Mouse (Mus musculus): ENCODE measurements at regions not wholly inside any gene's neighbourhood (a gene's known extent, or its start where the extent isn't known, plus 50 kb on each side); places are given as distances from the start of the nearest gene placed in this dataset.
"Not testable (repeated sequence)": the region's sequence is repeated elsewhere in the genome, so short reads cannot be mapped to it uniquely, and the experiment has no call there.

DNA sequence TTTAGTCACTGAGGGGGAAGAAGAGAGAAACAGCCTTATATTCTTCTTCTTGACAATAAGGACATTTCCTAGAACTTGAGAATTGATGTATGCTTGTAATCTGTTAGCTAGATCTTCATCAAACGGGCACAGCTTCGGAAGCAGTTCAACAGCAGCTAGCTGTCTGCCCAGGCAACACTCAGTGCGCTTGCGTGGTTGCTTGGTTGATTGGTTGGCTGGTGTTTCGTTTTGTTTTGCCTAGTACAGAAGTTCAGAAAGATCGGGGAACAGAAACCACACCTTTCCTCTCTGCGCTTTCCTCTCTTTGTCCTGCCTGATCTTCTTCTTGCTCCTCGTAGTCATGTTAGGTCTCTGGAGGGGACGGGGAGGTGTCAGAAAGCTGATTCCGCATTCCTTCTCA lies 212.2 kb upstream of the Pmfbp1 start:
- ATAC-seq (replicated peaks; ENCODE audit: low FRiP score, poor library complexity, severe bottlenecking), result no peak

- ATAC-seq (replicated peaks; ENCODE audit: low FRiP score, poor library complexity, severe bottlenecking), result no peak
These were observed 183.0 kb upstream of the Pmfbp1 start for GRCm38 (mm10) chr8:109310670-109311386.

DNA sequence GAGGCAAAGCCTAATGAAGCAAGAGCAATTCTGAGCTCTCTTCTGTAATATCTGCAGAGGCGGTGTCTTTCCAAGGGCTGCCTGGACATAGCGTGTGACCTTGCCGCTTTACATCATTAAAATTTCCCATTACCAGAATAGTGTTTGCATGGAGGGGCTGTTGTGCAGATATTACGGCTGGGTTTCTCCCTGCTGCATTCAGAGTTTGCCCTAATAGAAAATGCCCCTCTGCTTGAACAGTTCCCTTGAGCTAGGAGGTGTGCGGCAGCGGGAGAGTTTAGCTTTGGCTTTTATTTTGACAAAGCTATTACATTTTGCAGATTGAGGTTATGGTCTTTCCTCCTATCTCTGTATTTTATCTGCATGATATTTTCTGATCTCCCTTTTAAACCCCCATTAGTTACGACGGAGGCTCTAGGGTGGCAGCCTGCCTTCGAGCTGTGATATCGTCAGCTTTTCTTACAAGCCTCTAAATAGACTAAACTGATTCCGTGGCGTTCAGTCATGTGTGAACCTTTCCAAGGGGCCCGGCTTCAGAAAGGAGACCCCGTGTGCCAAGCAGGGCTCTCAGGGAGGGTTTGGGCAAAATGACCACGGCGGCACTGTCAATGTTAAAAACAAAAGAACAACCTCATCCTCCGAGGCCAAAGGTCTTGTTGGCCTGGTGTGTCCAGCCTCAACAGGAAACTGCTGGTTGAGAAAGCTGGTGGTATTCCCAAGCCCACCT lies 182.2 kb upstream of the Pmfbp1 start:
- no peak for ATAC-seq (replicated peaks; ENCODE audit: low FRiP score, poor library complexity, severe bottlenecking)

- no peak for ATAC-seq (replicated peaks; ENCODE audit: low FRiP score, poor library complexity, severe bottlenecking)
These were observed 181.1 kb upstream of the Pmfbp1 start for GRCm38 (mm10) chr8:109312731-109313130.

DNA sequence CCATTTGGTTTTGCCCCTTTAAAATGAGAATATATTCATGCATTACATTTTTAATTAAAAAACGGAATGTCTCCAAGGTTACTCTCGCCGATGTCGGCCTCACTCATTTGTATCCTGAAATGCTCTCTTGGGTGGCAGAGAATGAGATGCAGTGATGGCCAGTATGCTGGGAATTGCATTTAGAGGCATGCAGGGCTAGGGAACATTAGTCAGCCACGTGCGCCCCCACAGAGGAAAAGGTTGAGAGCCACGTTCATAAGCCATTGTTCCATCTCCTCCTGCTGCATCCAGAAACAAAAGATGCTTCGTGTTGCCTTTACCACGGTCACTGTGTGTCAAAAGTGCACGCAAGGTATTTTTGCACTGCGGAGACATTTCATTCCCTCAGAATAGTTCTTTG lies 172.9 kb upstream of the Pmfbp1 start:
- no peak for ATAC-seq (replicated peaks; ENCODE audit: low FRiP score, poor library complexity, severe bottlenecking)

GRCm38 (mm10) chr8:109323351-109323750 lies 170.5 kb upstream of the Pmfbp1 start:
- no peak for ATAC-seq (replicated peaks; ENCODE audit: low FRiP score, poor library complexity, severe bottlenecking)

DNA sequence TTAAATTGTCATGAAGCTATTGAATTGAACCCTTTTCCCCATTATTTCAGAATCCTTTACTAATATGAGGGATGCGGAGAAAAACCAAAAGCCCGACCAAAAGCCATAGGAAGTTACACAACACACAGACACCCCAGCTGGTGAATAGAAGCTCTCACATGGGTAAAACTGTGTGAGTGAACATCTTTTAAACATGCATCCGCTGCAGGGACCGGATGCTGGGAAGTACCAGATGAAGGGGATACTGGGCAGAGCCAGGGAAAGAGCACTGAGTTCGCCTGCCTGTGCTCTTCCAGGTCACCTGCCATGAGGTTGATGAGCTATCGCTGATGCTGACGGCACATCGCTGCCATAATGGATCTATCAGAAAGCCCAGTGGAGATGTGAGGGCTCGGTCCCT lies 169.6 kb upstream of the Pmfbp1 start:
- no peak for ATAC-seq (replicated peaks; ENCODE audit: low FRiP score, poor library complexity, severe bottlenecking)

DNA sequence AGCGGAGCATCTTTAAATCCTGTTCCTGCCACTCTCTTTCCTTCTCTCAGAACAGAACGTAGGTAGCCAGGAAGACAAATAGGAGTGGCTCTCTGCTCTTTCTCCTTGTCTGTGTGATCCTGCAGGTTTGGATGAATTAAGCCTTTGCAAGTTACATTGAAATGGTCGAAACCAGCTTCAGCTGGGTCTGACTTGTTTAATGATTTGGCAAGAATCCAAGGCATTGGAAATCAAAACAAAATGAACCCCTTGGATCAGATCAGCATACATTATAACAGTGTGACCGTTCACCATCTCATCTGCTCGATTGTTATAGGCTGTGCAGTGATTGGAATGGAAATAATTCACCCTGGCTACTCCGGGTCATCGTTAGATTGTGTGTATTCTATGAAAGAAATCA lies 157.6 kb upstream of the Pmfbp1 start:
- no peak for ATAC-seq (replicated peaks; ENCODE audit: low FRiP score, poor library complexity, severe bottlenecking)

GRCm38 (mm10) chr8:109338220-109338835 lies 155.5 kb upstream of the Pmfbp1 start:
- no peak for ATAC-seq (replicated peaks; ENCODE audit: low FRiP score, poor library complexity, severe bottlenecking)

DNA sequence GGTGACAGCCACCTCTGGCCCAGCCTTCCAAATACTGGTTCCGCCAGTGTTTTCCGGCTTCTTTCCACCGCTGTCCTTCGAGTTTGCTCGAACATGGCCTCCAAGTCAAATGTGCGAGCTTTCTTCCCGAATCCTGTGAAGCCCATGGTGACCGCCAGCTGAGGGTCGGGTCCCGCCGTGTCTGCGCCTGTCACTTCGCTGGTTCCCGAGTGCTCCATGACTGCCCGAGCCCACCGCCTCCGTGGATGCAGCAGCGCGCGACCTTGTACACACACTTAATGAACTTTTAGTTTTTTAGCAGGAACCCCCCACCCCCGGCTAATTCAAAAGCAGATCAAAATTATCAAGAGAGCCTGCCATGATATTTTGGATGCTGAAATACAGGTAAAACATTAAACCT lies 153.2 kb upstream of the Pmfbp1 start:
- not testable (repeated sequence) for ATAC-seq (replicated peaks; ENCODE audit: low FRiP score, poor library complexity, severe bottlenecking)

DNA sequence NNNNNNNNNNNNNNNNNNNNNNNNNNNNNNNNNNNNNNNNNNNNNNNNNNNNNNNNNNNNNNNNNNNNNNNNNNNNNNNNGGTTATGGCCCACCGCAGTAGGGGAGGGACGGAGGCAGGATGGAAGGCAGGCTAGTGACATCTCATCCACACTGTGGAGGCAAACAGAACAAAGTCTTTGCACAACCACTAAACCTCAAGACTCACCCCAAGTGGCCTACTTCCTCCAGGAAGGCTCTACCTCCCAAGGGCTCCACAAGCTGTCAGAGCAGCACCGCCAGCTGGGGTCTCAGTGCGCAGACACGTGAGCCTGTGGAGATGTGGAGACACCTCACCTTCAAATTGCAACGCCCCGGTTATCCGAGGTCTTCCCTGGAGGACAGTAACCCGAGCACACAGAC lies 138.7 kb upstream of the Pmfbp1 start:
- no peak for ATAC-seq (replicated peaks; ENCODE audit: low FRiP score, poor library complexity, severe bottlenecking)

GRCm38 (mm10) chr8:109359396-109360051 lies 134.3 kb upstream of the Pmfbp1 start:
- no peak for ATAC-seq (replicated peaks; ENCODE audit: low FRiP score, poor library complexity, severe bottlenecking)

GRCm38 (mm10) chr8:109360081-109360715 lies 133.6 kb upstream of the Pmfbp1 start:
- ATAC-seq (replicated peaks; ENCODE audit: low FRiP score, poor library complexity, severe bottlenecking), result no peak

GRCm38 (mm10) chr8:109360904-109361303 lies 132.9 kb upstream of the Pmfbp1 start:
- no peak for ATAC-seq (replicated peaks; ENCODE audit: low FRiP score, poor library complexity, severe bottlenecking)

DNA sequence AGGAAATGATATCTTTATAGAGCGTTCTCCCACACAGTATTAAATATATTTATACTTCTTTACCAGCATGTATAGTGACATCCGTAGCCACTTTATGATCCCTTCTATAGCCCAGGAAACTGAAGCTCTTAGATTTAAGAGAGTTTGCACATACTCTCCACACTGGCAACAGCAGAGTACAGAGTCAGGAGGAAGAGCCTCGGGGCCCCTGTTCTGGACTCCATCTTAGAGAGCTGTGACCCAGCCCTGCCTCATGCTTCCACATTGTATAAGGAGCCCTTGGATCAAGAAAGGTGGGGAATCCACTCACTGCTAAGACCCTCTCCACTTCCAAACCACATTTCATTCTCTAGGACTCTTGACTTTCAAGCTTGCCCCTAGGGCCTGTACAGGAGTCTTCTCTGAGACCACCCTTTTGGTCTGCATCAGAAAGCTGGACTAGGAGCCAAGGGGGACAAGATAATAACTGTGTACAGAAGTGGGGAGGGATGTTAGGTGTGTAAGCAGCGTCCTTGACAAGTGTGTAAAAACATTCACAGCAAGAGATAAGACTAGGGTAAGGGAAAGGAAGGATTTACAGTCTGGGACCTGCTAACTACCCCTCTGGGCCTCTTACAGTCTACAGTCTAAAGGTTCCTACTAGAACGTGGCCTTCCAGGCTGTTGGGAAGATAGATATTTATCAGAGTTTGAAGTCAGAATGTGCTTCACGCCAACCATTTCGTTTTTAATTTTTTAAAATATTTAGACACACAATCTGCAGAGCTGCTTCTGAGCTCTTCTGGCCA lies 132.1 kb upstream of the Pmfbp1 start:
- no peak for ATAC-seq (replicated peaks; ENCODE audit: low FRiP score, poor library complexity, severe bottlenecking)

- ATAC-seq (replicated peaks; ENCODE audit: low FRiP score, poor library complexity, severe bottlenecking), result no peak
These were observed 130.5 kb upstream of the Pmfbp1 start for GRCm38 (mm10) chr8:109363185-109363845.

- no peak for ATAC-seq (replicated peaks; ENCODE audit: low FRiP score, poor library complexity, severe bottlenecking)
These were observed 119.8 kb upstream of the Pmfbp1 start for GRCm38 (mm10) chr8:109373977-109374376.

DNA sequence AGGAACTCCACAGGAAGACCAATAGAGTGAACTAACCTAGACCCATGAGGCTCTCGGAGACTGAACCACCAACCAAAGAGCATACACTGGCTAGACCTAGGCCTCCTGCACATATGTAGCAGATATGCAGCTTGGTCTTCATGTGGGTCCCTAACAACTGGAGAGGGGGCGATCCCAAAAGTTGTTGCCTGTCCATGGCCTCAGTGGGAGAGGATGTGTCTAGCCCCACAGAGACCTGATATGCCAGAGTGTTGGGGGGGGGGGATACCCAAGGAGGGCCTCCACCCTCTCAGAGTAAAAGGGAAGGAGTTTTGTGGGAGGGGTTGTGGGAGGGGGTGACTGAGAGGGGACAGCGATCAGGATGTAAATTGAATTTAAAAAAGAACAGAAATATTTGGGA lies 108.9 kb upstream of the Pmfbp1 start:
- no peak for ATAC-seq (replicated peaks; ENCODE audit: low FRiP score, poor library complexity, severe bottlenecking)
